Mouse (Mus musculus): ENCODE results near the gene Stk10. TPM values are rescaled to one million over a fixed set of nuclear protein-coding genes. Genes with fewer than 3 reads are reported as not detected.

The Stk10 gene
- polyA plus RNA-seq, 1 experiment from 2014 or later, result 2.0 TPM

- no peak overlapping the region for H3K27ac ChIP-seq (replicated peaks; ENCODE audit: low read depth, low read length)
- no peak overlapping the region for H3K4me2 ChIP-seq (ENCODE audit: low read depth, severe bottlenecking)
- H3K36me3 ChIP-seq (ENCODE audit: control insufficient read depth, insufficient read depth, low read length), result no peaks in the 10 kb centered on the region
- no peaks in the 10 kb centered on the region for H3K9me3 ChIP-seq (ENCODE audit: control insufficient read depth, low read length)
- 84% methylated on average over 13 of the region's 13 CpGs for WGBS
- no peaks in the 10 kb centered on the region for H3K27me3 ChIP-seq (ENCODE audit: control insufficient read depth, insufficient read depth, low read length)
- DNase-seq (ENCODE audit: low spot score), result no peak
- no peak overlapping the region for H3K4me3 ChIP-seq (ENCODE audit: low read depth, low read length)
- peaks cover 5% of the 10 kb centered on the region for H3K4me1 ChIP-seq (ENCODE audit: control insufficient read depth, insufficient read depth, low read length)
- no peak for ATAC-seq (ENCODE audit: insufficient number of reproducible peaks, low FRiP score, low TSS enrichment, low read depth)
- H3K9ac ChIP-seq (ENCODE audit: low read length), result no peak overlapping the region
Observed at GRCm38 (mm10) chr11:32622479-32623190, 89.5 kb downstream of the Stk10 start.

GRCm38 (mm10) chr11:32623236-32623635 is 90.1 kb downstream of the Stk10 start:
- 83% methylated on average over 5 of the region's 5 CpGs for WGBS
- Histone ChIP-seq H3K4me3 (ENCODE audit: low read depth, low read length) (no peak overlapping the region), H3K36me3 (ENCODE audit: control insufficient read depth, insufficient read depth, low read length) (no peaks in the 10 kb centered on the region), H3K9ac (ENCODE audit: low read length) (no peak overlapping the region), H3K27ac (replicated peaks; ENCODE audit: low read depth, low read length) (no peak overlapping the region), H3K27me3 (ENCODE audit: control insufficient read depth, insufficient read depth, low read length) (no peaks in the 10 kb centered on the region), H3K4me1 (ENCODE audit: control insufficient read depth, insufficient read depth, low read length) (peaks cover 5% of the 10 kb centered on the region), H3K4me2 (ENCODE audit: low read depth, severe bottlenecking) (no peak overlapping the region), H3K9me3 (ENCODE audit: control insufficient read depth, low read length) (no peaks in the 10 kb centered on the region)
- DNase-seq (ENCODE audit: low spot score), result no peak
- no peak for ATAC-seq (ENCODE audit: insufficient number of reproducible peaks, low FRiP score, low TSS enrichment, low read depth)

GRCm38 (mm10) chr11:32623912-32624311 is 90.8 kb downstream of the Stk10 start:
- ATAC-seq (ENCODE audit: insufficient number of reproducible peaks, low FRiP score, low TSS enrichment, low read depth), result no peak
- 71% methylated on average over 6 of the region's 6 CpGs for WGBS

GRCm38 (mm10) chr11:32625677-32626076 is 92.6 kb downstream of the Stk10 start:
- H3K9me3 ChIP-seq (ENCODE audit: control insufficient read depth, low read length), result no peaks in the 10 kb centered on the region
- DNase-seq (ENCODE audit: low spot score) (peak; percentile 50), ATAC-seq (ENCODE audit: insufficient number of reproducible peaks, low FRiP score, low TSS enrichment, low read depth) (no peak)
- H3K4me2 ChIP-seq (ENCODE audit: low read depth, severe bottlenecking), result no peak overlapping the region
- no peaks in the 10 kb centered on the region for H3K27me3 ChIP-seq (ENCODE audit: control insufficient read depth, insufficient read depth, low read length)
- H3K9ac ChIP-seq (ENCODE audit: low read length), result no peak overlapping the region
- no peak overlapping the region for H3K27ac ChIP-seq (replicated peaks; ENCODE audit: low read depth, low read length)
- H3K4me3 ChIP-seq (ENCODE audit: low read depth, low read length), result no peak overlapping the region
- H3K36me3 ChIP-seq (ENCODE audit: control insufficient read depth, insufficient read depth, low read length), result no peaks in the 10 kb centered on the region
- WGBS, result 63% methylated on average over 1 of the region's 1 CpGs
- no peaks in the 10 kb centered on the region for H3K4me1 ChIP-seq (ENCODE audit: control insufficient read depth, insufficient read depth, low read length)

More at GRCm38 (mm10) chr11:32623912-32624311, 90.8 kb downstream of the Stk10 start:
- no peaks in the 10 kb centered on the region for H3K27me3 ChIP-seq (ENCODE audit: control insufficient read depth, insufficient read depth, low read length)
- no peak for DNase-seq (ENCODE audit: low spot score)
- H3K36me3 ChIP-seq (ENCODE audit: control insufficient read depth, insufficient read depth, low read length), result no peaks in the 10 kb centered on the region
- peaks cover 5% of the 10 kb centered on the region for H3K4me1 ChIP-seq (ENCODE audit: control insufficient read depth, insufficient read depth, low read length)
- no peak overlapping the region for H3K9ac ChIP-seq (ENCODE audit: low read length)
- H3K4me3 ChIP-seq (ENCODE audit: low read depth, low read length), result no peak overlapping the region
- H3K4me2 ChIP-seq (ENCODE audit: low read depth, severe bottlenecking), result no peak overlapping the region
- no peak overlapping the region for H3K27ac ChIP-seq (replicated peaks; ENCODE audit: low read depth, low read length)
- H3K9me3 ChIP-seq (ENCODE audit: control insufficient read depth, low read length), result no peaks in the 10 kb centered on the region

GRCm38 (mm10) chr11:32626079-32626478 is 93.0 kb downstream of the Stk10 start:
- no peaks in the 10 kb centered on the region for H3K9me3 ChIP-seq (ENCODE audit: control insufficient read depth, low read length)
- WGBS, result 83% methylated on average over 6 of the region's 6 CpGs

GRCm38 (mm10) chr11:32627900-32628299 is 94.8 kb downstream of the Stk10 start:
- DNase-seq (ENCODE audit: low spot score) (no peak), ATAC-seq (ENCODE audit: insufficient number of reproducible peaks, low FRiP score, low TSS enrichment, low read depth) (no peak)
- Histone ChIP-seq H3K27me3 (ENCODE audit: control insufficient read depth, insufficient read depth, low read length) (no peaks in the 10 kb centered on the region), H3K9me3 (ENCODE audit: control insufficient read depth, low read length) (no peaks in the 10 kb centered on the region), H3K4me2 (ENCODE audit: low read depth, severe bottlenecking) (no peak overlapping the region), H3K27ac (replicated peaks; ENCODE audit: low read depth, low read length) (no peak overlapping the region), H3K4me1 (ENCODE audit: control insufficient read depth, insufficient read depth, low read length) (no peaks in the 10 kb centered on the region), H3K9ac (ENCODE audit: low read length) (no peak overlapping the region), H3K36me3 (ENCODE audit: control insufficient read depth, insufficient read depth, low read length) (no peaks in the 10 kb centered on the region), H3K4me3 (ENCODE audit: low read depth, low read length) (no peak overlapping the region)
- WGBS, result 83% methylated on average over 6 of the region's 6 CpGs

More at GRCm38 (mm10) chr11:32626079-32626478, 93.0 kb downstream of the Stk10 start:
- H3K9ac ChIP-seq (ENCODE audit: low read length), result no peak overlapping the region
- DNase-seq (ENCODE audit: low spot score) (no peak), ATAC-seq (ENCODE audit: insufficient number of reproducible peaks, low FRiP score, low TSS enrichment, low read depth) (no peak)
- no peak overlapping the region for H3K4me2 ChIP-seq (ENCODE audit: low read depth, severe bottlenecking)
- H3K4me1 ChIP-seq (ENCODE audit: control insufficient read depth, insufficient read depth, low read length), result no peaks in the 10 kb centered on the region
- no peak overlapping the region for H3K27ac ChIP-seq (replicated peaks; ENCODE audit: low read depth, low read length)
- H3K27me3 ChIP-seq (ENCODE audit: control insufficient read depth, insufficient read depth, low read length), result no peaks in the 10 kb centered on the region
- no peaks in the 10 kb centered on the region for H3K36me3 ChIP-seq (ENCODE audit: control insufficient read depth, insufficient read depth, low read length)
- H3K4me3 ChIP-seq (ENCODE audit: low read depth, low read length), result no peak overlapping the region

- no peaks in the 10 kb centered on the region; the same call in 1 of the 2 replicates for H3K9me3 ChIP-seq (ENCODE audit: control insufficient read depth, low read length)
- H3K4me3 ChIP-seq (ENCODE audit: low read depth, low read length), result no peak overlapping the region
- no peaks in the 10 kb centered on the region for H3K4me1 ChIP-seq (ENCODE audit: control insufficient read depth, insufficient read depth, low read length)
- no peak for DNase-seq (ENCODE audit: low spot score)
- no peak overlapping the region for H3K4me2 ChIP-seq (ENCODE audit: low read depth, severe bottlenecking)
- H3K9ac ChIP-seq (ENCODE audit: low read length), result no peak overlapping the region
- no peak overlapping the region for H3K27ac ChIP-seq (replicated peaks; ENCODE audit: low read depth, low read length)
- H3K27me3 ChIP-seq (ENCODE audit: control insufficient read depth, insufficient read depth, low read length), result no peaks in the 10 kb centered on the region
- 82% methylated on average over 4 of the region's 4 CpGs for WGBS
- no peaks in the 10 kb centered on the region for H3K36me3 ChIP-seq (ENCODE audit: control insufficient read depth, insufficient read depth, low read length)
- no peak for ATAC-seq (ENCODE audit: insufficient number of reproducible peaks, low FRiP score, low TSS enrichment, low read depth)
Observed at GRCm38 (mm10) chr11:32629713-32630211, 96.7 kb downstream of the Stk10 start.

- 96% methylated on average over 5 of the region's 5 CpGs for WGBS
- Histone ChIP-seq H3K27me3 (ENCODE audit: control insufficient read depth, insufficient read depth, low read length) (no peaks in the 10 kb centered on the region), H3K4me1 (ENCODE audit: control insufficient read depth, insufficient read depth, low read length) (no peaks in the 10 kb centered on the region)
Observed at GRCm38 (mm10) chr11:32632671-32633070, 99.6 kb downstream of the Stk10 start.

More at GRCm38 (mm10) chr11:32632671-32633070, 99.6 kb downstream of the Stk10 start:
- H3K36me3 ChIP-seq (ENCODE audit: control insufficient read depth, insufficient read depth, low read length), result no peaks in the 10 kb centered on the region
- ATAC-seq (ENCODE audit: insufficient number of reproducible peaks, low FRiP score, low TSS enrichment, low read depth) (no peak), DNase-seq (ENCODE audit: low spot score) (no peak)
- H3K4me3 ChIP-seq (ENCODE audit: low read depth, low read length), result no peak overlapping the region
- no peaks in the 10 kb centered on the region; the same call in 1 of the 2 replicates for H3K9me3 ChIP-seq (ENCODE audit: control insufficient read depth, low read length)
- no peak overlapping the region for H3K4me2 ChIP-seq (ENCODE audit: low read depth, severe bottlenecking)
- H3K9ac ChIP-seq (ENCODE audit: low read length), result no peak overlapping the region
- H3K27ac ChIP-seq (replicated peaks; ENCODE audit: low read depth, low read length), result no peak overlapping the region
